Mouse (Mus musculus): ENCODE data around the gene Mapk12. TPM values are rescaled to one million over a fixed set of nuclear protein-coding genes. Genes with fewer than 3 reads are reported as not detected.
A peak's percentile ranks its signal among the peaks of the same experiment; 100 is the strongest.

Mapk12 gene
- total RNA-seq, 1 experiment: 8.1 TPM

GRCm38 (mm10) chr15:89173024-89173905 is 32.8 kb upstream of the Mapk12 start:
- in situ Hi-C loops (cut with MboI; ENCODE audit: low sequenced_read_pairs in 2 of 2, unreplicated experiment in 2 of 2): no loop called here
- Histone ChIP-seq H3K4me1 (ENCODE audit: control insufficient read depth in 2 of 2, insufficient read depth in 2 of 2, low read length in 2 of 2, poor library complexity in 1 of 2) (peaks cover 2 to 66% of the 10 kb centered on the region in 2 experiments; a peak in 3 of 4 replicates), H3K36me3 (ENCODE audit: control insufficient read depth, insufficient read depth, low read length, poor library complexity, severe bottlenecking) (peaks cover 9% of the 10 kb centered on the region; the same call in 1 of the 2 replicates), H3K27ac (ENCODE audit: insufficient read depth, low read depth, low read length, poor library complexity, severe bottlenecking) (no peak overlapping the region), H3K4me3 (ENCODE audit: insufficient read depth in 1 of 2, low read depth in 1 of 2, low read length in 2 of 2, poor library complexity in 1 of 2, severe bottlenecking in 1 of 2) (peak overlapping the region; percentile 67 to 70), H3K9ac (ENCODE audit: insufficient read depth, low read depth, low read length, poor library complexity, severe bottlenecking) (peak overlapping the region; percentile 65), H3K9me3 (ENCODE audit: control insufficient read depth, insufficient read depth, low read depth, low read length) (no peaks in the 10 kb centered on the region)
- DNase-seq (ENCODE audit: low read depth, low spot score): no peak
- TF ChIP-seq MAFK (IDR thresholded peaks at IDR 0.05; ENCODE audit: insufficient read depth, low read depth, low read length) (no peak), HCFC1 (IDR thresholded peaks at IDR 0.05; ENCODE audit: borderline replicate concordance, insufficient read depth, low read length) (no peak), ZNF384 (IDR thresholded peaks at IDR 0.05; ENCODE audit: low read depth, low read length) (no peak), CHD2 (IDR thresholded peaks at IDR 0.05; ENCODE audit: low read depth, low read length) (no peak), ZC3H11A (IDR thresholded peaks at IDR 0.05; ENCODE audit: borderline replicate concordance, low read depth, low read length) (no peak)

- Histone ChIP-seq H3K4me1 (ENCODE audit: control insufficient read depth in 2 of 2, insufficient read depth in 2 of 2, low read length in 2 of 2, poor library complexity in 1 of 2) (peaks cover 2 to 62% of the 10 kb centered on the region in 2 experiments; a peak in 3 of 4 replicates), H3K9ac (ENCODE audit: insufficient read depth, low read depth, low read length, poor library complexity, severe bottlenecking) (peak overlapping the region; percentile 65; the same call in 1 of the 2 replicates), H3K27ac (ENCODE audit: insufficient read depth, low read depth, low read length, poor library complexity, severe bottlenecking) (no peak overlapping the region), H3K36me3 (ENCODE audit: control insufficient read depth, insufficient read depth, low read length, poor library complexity, severe bottlenecking) (peaks cover 17% of the 10 kb centered on the region; the same call in 1 of the 2 replicates), H3K9me3 (ENCODE audit: control insufficient read depth, insufficient read depth, low read depth, low read length) (no peaks in the 10 kb centered on the region), H3K4me3 (ENCODE audit: insufficient read depth in 1 of 2, low read depth in 1 of 2, low read length in 2 of 2, poor library complexity in 1 of 2, severe bottlenecking in 1 of 2) (peak overlapping the region; percentile 67 to 70)
- TF ChIP-seq HCFC1 (IDR thresholded peaks at IDR 0.05; ENCODE audit: borderline replicate concordance, insufficient read depth, low read length) (no peak), MAFK (IDR thresholded peaks at IDR 0.05; ENCODE audit: insufficient read depth, low read depth, low read length) (no peak), CHD2 (IDR thresholded peaks at IDR 0.05; ENCODE audit: low read depth, low read length) (no peak), ZNF384 (IDR thresholded peaks at IDR 0.05; ENCODE audit: low read depth, low read length) (no peak), ZC3H11A (IDR thresholded peaks at IDR 0.05; ENCODE audit: borderline replicate concordance, low read depth, low read length) (no peak)
- no peak for DNase-seq (ENCODE audit: low read depth, low spot score)
- in situ Hi-C loops (cut with MboI; ENCODE audit: low sequenced_read_pairs in 2 of 2, unreplicated experiment in 2 of 2): no loop called here
These were observed 31.9 kb upstream of the Mapk12 start for GRCm38 (mm10) chr15:89172276-89172935.

- Histone ChIP-seq H3K4me3 (ENCODE audit: insufficient read depth in 1 of 2, low read depth in 1 of 2, low read length in 2 of 2, poor library complexity in 1 of 2, severe bottlenecking in 1 of 2) (no peak overlapping the region), H3K4me1 (ENCODE audit: control insufficient read depth in 2 of 2, insufficient read depth in 2 of 2, low read length in 2 of 2, poor library complexity in 1 of 2) (peaks cover 2 to 58% of the 10 kb centered on the region in 2 experiments; a peak in 3 of 4 replicates), H3K9me3 (ENCODE audit: control insufficient read depth, insufficient read depth, low read depth, low read length) (no peaks in the 10 kb centered on the region), H3K9ac (ENCODE audit: insufficient read depth, low read depth, low read length, poor library complexity, severe bottlenecking) (no peak overlapping the region), H3K36me3 (ENCODE audit: control insufficient read depth, insufficient read depth, low read length, poor library complexity, severe bottlenecking) (peaks cover 25% of the 10 kb centered on the region), H3K27ac (ENCODE audit: insufficient read depth, low read depth, low read length, poor library complexity, severe bottlenecking) (no peak overlapping the region)
- TF ChIP-seq ZC3H11A (IDR thresholded peaks at IDR 0.05; ENCODE audit: borderline replicate concordance, low read depth, low read length) (no peak), HCFC1 (IDR thresholded peaks at IDR 0.05; ENCODE audit: borderline replicate concordance, insufficient read depth, low read length) (no peak), ZNF384 (IDR thresholded peaks at IDR 0.05; ENCODE audit: low read depth, low read length) (no peak), CHD2 (IDR thresholded peaks at IDR 0.05; ENCODE audit: low read depth, low read length) (no peak)
- no peak for DNase-seq (ENCODE audit: low read depth, low spot score)
- in situ Hi-C loops (cut with MboI; ENCODE audit: low sequenced_read_pairs in 2 of 2, unreplicated experiment in 2 of 2): no loop called here
These were observed 31.1 kb upstream of the Mapk12 start for GRCm38 (mm10) chr15:89171526-89172051.

- no peak overlapping the region for H3K4me3 ChIP-seq (ENCODE audit: insufficient read depth in 1 of 2, low read depth in 1 of 2, low read length in 2 of 2, poor library complexity in 1 of 2, severe bottlenecking in 1 of 2)
- in situ Hi-C loops (cut with MboI; ENCODE audit: low sequenced_read_pairs in 2 of 2, unreplicated experiment in 2 of 2): no loop called here
- no peak for DNase-seq (ENCODE audit: low read depth, low spot score)
- peaks cover 39% of the 10 kb centered on the region for H3K36me3 ChIP-seq (ENCODE audit: control insufficient read depth, insufficient read depth, low read length, poor library complexity, severe bottlenecking)
- TF ChIP-seq HCFC1 (IDR thresholded peaks at IDR 0.05; ENCODE audit: borderline replicate concordance, insufficient read depth, low read length): no peak
- TF ChIP-seq CHD2 (IDR thresholded peaks at IDR 0.05; ENCODE audit: low read depth, low read length): no peak
- TF ChIP-seq ZNF384 (IDR thresholded peaks at IDR 0.05; ENCODE audit: low read depth, low read length): no peak
- no peak for TF ChIP-seq ZC3H11A (IDR thresholded peaks at IDR 0.05; ENCODE audit: borderline replicate concordance, low read depth, low read length)
- no peak for TF ChIP-seq MAFK (IDR thresholded peaks at IDR 0.05; ENCODE audit: insufficient read depth, low read depth, low read length)
- peaks cover 2 to 53% of the 10 kb centered on the region in 2 experiments; a peak in 3 of 4 replicates for H3K4me1 ChIP-seq (ENCODE audit: control insufficient read depth in 2 of 2, insufficient read depth in 2 of 2, low read length in 2 of 2, poor library complexity in 1 of 2)
- no peak overlapping the region for H3K27ac ChIP-seq (ENCODE audit: insufficient read depth, low read depth, low read length, poor library complexity, severe bottlenecking)
- no peak overlapping the region for H3K9ac ChIP-seq (ENCODE audit: insufficient read depth, low read depth, low read length, poor library complexity, severe bottlenecking)
- no peaks in the 10 kb centered on the region for H3K9me3 ChIP-seq (ENCODE audit: control insufficient read depth, insufficient read depth, low read depth, low read length)
These were observed 29.6 kb upstream of the Mapk12 start for GRCm38 (mm10) chr15:89170102-89170501.
